Mouse (Mus musculus) adrenal gland, adult 8-10 months (tissue): ENCODE measurements around the gene Gtf2e1. TPM values are rescaled to one million over a fixed set of nuclear protein-coding genes. Genes with fewer than 3 reads are reported as not detected.
A peak's percentile ranks its signal among the peaks of the same experiment; 100 is the strongest.

Source experiments
- DNase-seq: peaks from one replicate; pipeline ENCODE4 v3.0.0; 2022
- total RNA-seq, 4 experiments: library from RNA; stranded (reverse); gene quantifications; 2 replicates each; pipeline ENCODE4 v1.2.4; 2022

Gtf2e1 gene
- 10 to 100 TPM; 15.4 to 17.8 (median 17.0) TPM for total RNA-seq

GRCm38 (mm10) chr16:37539611-37540580, at the start of gene Gtf2e1, which contains the start of gene Rabl3:
TSS of gene Gtf2e1 (minus strand) at chr16:37539789.
TSS of gene Rabl3 (plus strand) at chr16:37539885.
- DNase-seq: peak; percentile 98

- no peak for DNase-seq
These were observed 45.6 kb upstream of the Gtf2e1 start for GRCm38 (mm10) chr16:37585129-37585563.

- peak; percentile 26 for DNase-seq
These were observed 44.8 kb upstream of the Gtf2e1 start for GRCm38 (mm10) chr16:37584218-37585035.

- DNase-seq: no peak
These were observed 44.2 kb upstream of the Gtf2e1 start for GRCm38 (mm10) chr16:37583801-37584200.

- DNase-seq: no peak
These were observed 43.7 kb upstream of the Gtf2e1 start for GRCm38 (mm10) chr16:37583306-37583705.

- no peak for DNase-seq
These were observed 42.3 kb upstream of the Gtf2e1 start for GRCm38 (mm10) chr16:37581901-37582300.

GRCm38 (mm10) chr16:37580651-37581050, 41.1 kb upstream of the Gtf2e1 start:
- DNase-seq: no peak

- DNase-seq: no peak
These were observed 40.4 kb upstream of the Gtf2e1 start, which contains the start of gene Hgd for GRCm38 (mm10) chr16:37579994-37580393. TSS of gene Hgd (plus strand) at chr16:37580153.

- DNase-seq: no peak
These were observed 40.0 kb upstream of the Gtf2e1 start for GRCm38 (mm10) chr16:37579591-37579990.

GRCm38 (mm10) chr16:37575325-37575724, 35.7 kb upstream of the Gtf2e1 start:
- no peak for DNase-seq

- no peak for DNase-seq
These were observed 33.5 kb upstream of the Gtf2e1 start for GRCm38 (mm10) chr16:37573061-37573460.

GRCm38 (mm10) chr16:37572117-37572754, 32.6 kb upstream of the Gtf2e1 start:
- no peak for DNase-seq

GRCm38 (mm10) chr16:37571554-37571953, 32.0 kb upstream of the Gtf2e1 start:
- no peak for DNase-seq

GRCm38 (mm10) chr16:37567113-37568050, 27.8 kb upstream of the Gtf2e1 start:
- no peak for DNase-seq

- DNase-seq: no peak
These were observed 26.5 kb upstream of the Gtf2e1 start for GRCm38 (mm10) chr16:37566107-37566506.

- no peak for DNase-seq
These were observed 25.5 kb upstream of the Gtf2e1 start for GRCm38 (mm10) chr16:37565117-37565516.

- DNase-seq: no peak
These were observed 23.4 kb upstream of the Gtf2e1 start for GRCm38 (mm10) chr16:37562961-37563360.

GRCm38 (mm10) chr16:37562414-37562813, 22.8 kb upstream of the Gtf2e1 start:
- DNase-seq: no peak

GRCm38 (mm10) chr16:37552824-37553223, 13.2 kb upstream of the Gtf2e1 start:
- DNase-seq: no peak

- no peak for DNase-seq
These were observed 11.4 kb upstream of the Gtf2e1 start for GRCm38 (mm10) chr16:37550981-37551380.

GRCm38 (mm10) chr16:37550266-37550665, 10.7 kb upstream of the Gtf2e1 start:
- no peak for DNase-seq
